Mouse (Mus musculus): ENCODE data around the gene Pfkfb3.
"Not testable (repeated sequence)": the region's sequence is repeated elsewhere in the genome, so short reads cannot be mapped to it uniquely, and the experiment has no call there.

Pfkfb3 gene

GRCm38 (mm10) chr2:11551726-11552125, 2.2 kb downstream of the Pfkfb3 start:
- in situ Hi-C loops (cut with MseI, MboI): no loop called here

- in situ Hi-C loops (cut with MseI, MboI): no loop called here
These were observed 5.4 kb downstream of the Pfkfb3 start for GRCm38 (mm10) chr2:11548508-11548907.

- in situ Hi-C loops (cut with MseI, MboI): no loop called here
These were observed 6.3 kb downstream of the Pfkfb3 start for GRCm38 (mm10) chr2:11547609-11548008.

GRCm38 (mm10) chr2:11546091-11546490, 7.8 kb downstream of the Pfkfb3 start:
- in situ Hi-C loops (cut with MseI, MboI): no loop called here

GRCm38 (mm10) chr2:11545380-11545779, 8.5 kb downstream of the Pfkfb3 start:
- in situ Hi-C loops (cut with MseI, MboI): no loop called here

GRCm38 (mm10) chr2:11544342-11544741, 9.5 kb downstream of the Pfkfb3 start:
- in situ Hi-C loops (cut with MseI, MboI): no loop called here

GRCm38 (mm10) chr2:11543158-11543557, 10.7 kb downstream of the Pfkfb3 start:
- in situ Hi-C loops (cut with MseI, MboI): no loop called here

GRCm38 (mm10) chr2:11542640-11543039, 11.2 kb downstream of the Pfkfb3 start:
- in situ Hi-C loops (cut with MseI, MboI): no loop called here

GRCm38 (mm10) chr2:11542121-11542520, 11.8 kb downstream of the Pfkfb3 start:
- in situ Hi-C loops (cut with MseI, MboI): no loop called here

- in situ Hi-C loops (cut with MseI, MboI): not testable (repeated sequence)
These were observed 12.3 kb downstream of the Pfkfb3 start for GRCm38 (mm10) chr2:11541528-11541927.

- in situ Hi-C loops (cut with MseI, MboI): loop anchor here in 1 of 2 experiments (10.0 kb wide), 1 partner anchor 201 kb away; no protein-coding TSS in a partner anchor
These were observed 17.9 kb downstream of the Pfkfb3 start for GRCm38 (mm10) chr2:11535966-11536365.

GRCm38 (mm10) chr2:11535412-11535928, 18.4 kb downstream of the Pfkfb3 start:
- in situ Hi-C loops (cut with MseI, MboI): loop anchor here in 1 of 2 experiments (10.0 kb wide), 1 partner anchor 201 kb away; no protein-coding TSS in a partner anchor

GRCm38 (mm10) chr2:11534826-11535225, 19.1 kb downstream of the Pfkfb3 start:
- in situ Hi-C loops (cut with MseI, MboI): loop anchor here in 1 of 2 experiments (10.0 kb wide), 1 partner anchor 200 kb away; no protein-coding TSS in a partner anchor

GRCm38 (mm10) chr2:11530101-11530500, 23.8 kb downstream of the Pfkfb3 start:
- in situ Hi-C loops (cut with MseI, MboI): loop anchor here in 1 of 2 experiments (10.0 kb wide), 1 partner anchor 195 kb away; no protein-coding TSS in a partner anchor

GRCm38 (mm10) chr2:11526063-11526462, 27.8 kb downstream of the Pfkfb3 start:
- in situ Hi-C loops (cut with MseI, MboI): no loop called here

- in situ Hi-C loops (cut with MseI, MboI): no loop called here
These were observed 29.1 kb downstream of the Pfkfb3 start for GRCm38 (mm10) chr2:11524736-11525135.

- in situ Hi-C loops (cut with MseI, MboI): no loop called here
These were observed 32.1 kb downstream of the Pfkfb3 start for GRCm38 (mm10) chr2:11521758-11522157.

GRCm38 (mm10) chr2:11520786-11521185, 33.1 kb downstream of the Pfkfb3 start:
- in situ Hi-C loops (cut with MseI, MboI): no loop called here

- in situ Hi-C loops (cut with MseI, MboI): no loop called here
These were observed 38.0 kb downstream of the Pfkfb3 start for GRCm38 (mm10) chr2:11515828-11516227.

GRCm38 (mm10) chr2:11513057-11513967, 40.6 kb downstream of the Pfkfb3 start:
- in situ Hi-C loops (cut with MseI, MboI): no loop called here

- in situ Hi-C loops (cut with MseI, MboI): no loop called here
These were observed 41.8 kb downstream of the Pfkfb3 start for GRCm38 (mm10) chr2:11512127-11512526.

- in situ Hi-C loops (cut with MseI, MboI): loop anchor here in 1 of 2 experiments (10.0 kb wide), 1 partner anchor 169 kb away; no protein-coding TSS in a partner anchor
These were observed 50.1 kb downstream of the Pfkfb3 start for GRCm38 (mm10) chr2:11503736-11504135.
